Mouse (Mus musculus) heart, postnatal 36 days (tissue): ENCODE measurements at regions not wholly inside any gene's neighbourhood (a gene's known extent, or its start where the extent isn't known, plus 50 kb on each side); places are given as distances from the start of the nearest gene placed in this dataset.

Experiments used
- DNase-seq, 2 experiments: peaks; one replicate each; pipeline ENCODE4 v3.0.0; 2021 to 2022
- intact Hi-C: fragments of 180-260 bp; cut with DNase I; formaldehyde crosslinking; loops from one replicate; pipeline ENCODE4 v1.15.1; 2025

- intact Hi-C loops = no loop called here
- DNase-seq = no peak
Observed at GRCm38 (mm10) chr7:36097054-36097453, 294.3 kb upstream of the Zfp507 start.

DNA sequence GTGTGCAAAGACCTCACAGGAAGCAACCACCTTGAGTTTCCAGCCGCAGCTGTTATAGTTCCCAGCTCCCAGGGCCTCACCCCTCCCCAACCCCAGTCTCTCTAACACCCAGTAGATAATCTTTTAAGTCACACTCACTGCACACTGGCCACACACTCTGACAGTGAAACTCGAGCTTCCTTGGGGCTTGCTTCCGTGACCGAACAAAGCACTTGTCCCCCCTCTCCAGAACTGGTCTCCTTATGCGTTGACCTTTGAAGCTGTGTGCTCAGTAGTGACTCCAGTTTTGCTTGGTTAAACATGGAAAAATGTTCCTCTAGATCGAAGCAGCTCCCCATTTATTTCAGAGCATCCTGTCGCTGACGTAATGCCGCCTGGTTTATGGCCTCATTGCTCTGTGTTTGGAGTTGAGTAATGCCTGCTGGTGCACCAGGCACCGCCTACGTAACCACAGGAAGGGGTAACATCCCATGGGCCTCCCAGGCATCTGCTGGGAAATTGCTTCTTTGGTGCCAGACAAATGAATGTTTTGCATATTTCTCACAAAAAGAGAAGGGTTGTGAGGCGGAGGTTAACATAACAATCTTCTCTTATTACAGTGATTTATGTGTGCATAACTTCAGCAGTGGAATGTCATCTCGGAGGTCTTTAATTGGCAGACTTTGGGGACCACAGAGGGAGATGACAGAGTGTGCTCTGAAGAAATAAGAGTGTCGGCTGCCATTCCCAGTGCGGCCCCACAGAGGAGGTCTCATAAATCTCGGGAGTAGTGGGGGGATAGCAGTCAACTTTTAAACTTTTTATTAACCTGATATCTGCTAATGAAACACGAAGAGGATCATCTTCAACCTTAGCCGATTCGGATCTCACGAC is 292.7 kb upstream of the Zfp507 start:
- intact Hi-C loops = no loop called here
- no peak for DNase-seq

- DNase-seq = no peak
- intact Hi-C loops = no loop called here
Observed at GRCm38 (mm10) chr7:36091132-36091531, 288.3 kb upstream of the Zfp507 start.

GRCm38 (mm10) chr7:36090291-36091123 is 287.7 kb upstream of the Zfp507 start:
- intact Hi-C loops = no loop called here
- no peak for DNase-seq

GRCm38 (mm10) chr7:36087598-36087997 is 284.8 kb upstream of the Zfp507 start:
- DNase-seq = no peak

DNA sequence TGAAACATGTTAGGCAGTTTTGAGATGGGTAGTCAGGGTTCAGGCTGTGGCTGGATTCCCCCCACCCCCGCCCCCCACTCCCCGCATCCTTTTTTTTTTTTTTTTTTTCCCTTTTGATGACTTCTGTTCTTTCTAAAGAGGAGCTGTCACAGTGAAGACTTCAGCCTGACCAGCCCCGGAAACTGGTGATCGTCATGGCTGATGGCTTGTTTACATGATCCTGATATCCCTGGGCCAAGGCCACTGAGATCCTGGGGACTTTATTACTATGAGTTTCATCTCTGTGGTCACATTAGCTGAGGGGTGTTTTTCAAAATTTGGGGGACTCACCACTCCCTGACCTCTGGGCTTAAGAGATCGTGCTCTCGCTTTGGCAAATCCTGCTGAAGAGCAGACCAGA is 275.9 kb upstream of the Zfp507 start:
- DNase-seq = no peak
- intact Hi-C loops = loop anchor here (10.0 kb wide), 2 partner anchors 616 to 896 kb away; partner anchors contain the start of gene Tshz3

More at GRCm38 (mm10) chr7:36087598-36087997, 284.8 kb upstream of the Zfp507 start:
- intact Hi-C loops = no loop called here

DNA sequence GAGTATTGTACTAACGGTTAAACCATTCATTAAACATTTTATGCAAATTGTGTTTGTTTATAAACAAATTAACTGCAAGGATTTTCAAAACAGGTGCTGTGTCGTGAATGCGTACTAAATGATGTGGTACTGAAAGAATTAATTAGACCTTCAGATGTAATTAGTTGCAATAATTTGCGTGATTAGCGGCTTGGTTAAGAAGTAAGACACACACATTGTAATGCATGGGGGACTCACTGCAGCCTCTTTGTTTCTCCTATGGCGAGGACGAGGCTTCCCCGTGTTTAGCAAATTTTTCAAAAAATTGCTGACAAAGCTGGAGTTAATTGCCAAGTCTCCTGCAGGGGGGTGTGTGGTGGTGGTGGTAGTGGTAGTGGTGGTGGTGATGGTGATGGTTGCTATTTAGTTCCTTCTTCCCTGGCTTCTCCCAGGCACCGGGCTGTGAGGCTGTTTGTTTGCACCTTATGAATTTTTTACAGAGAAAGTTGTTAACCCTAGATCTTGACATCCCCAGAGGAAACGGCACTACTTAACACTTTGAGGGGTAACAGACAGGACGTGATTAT is 275.4 kb upstream of the Zfp507 start:
- DNase-seq = no peak
- intact Hi-C loops = loop anchor here (10.0 kb wide), 2 partner anchors 617 to 897 kb away; partner anchors contain the start of gene Tshz3

GRCm38 (mm10) chr7:36077271-36077670 is 274.5 kb upstream of the Zfp507 start:
- intact Hi-C loops = loop anchor here (10.0 kb wide), 2 partner anchors 618 to 898 kb away; partner anchors contain the start of gene Tshz3
- no peak for DNase-seq

GRCm38 (mm10) chr7:36076021-36076441 is 273.2 kb upstream of the Zfp507 start:
- intact Hi-C loops = loop anchor here (10.0 kb wide), 2 partner anchors 619 to 899 kb away; partner anchors contain the start of gene Tshz3
- DNase-seq = peak; percentile 3 to 15

DNA sequence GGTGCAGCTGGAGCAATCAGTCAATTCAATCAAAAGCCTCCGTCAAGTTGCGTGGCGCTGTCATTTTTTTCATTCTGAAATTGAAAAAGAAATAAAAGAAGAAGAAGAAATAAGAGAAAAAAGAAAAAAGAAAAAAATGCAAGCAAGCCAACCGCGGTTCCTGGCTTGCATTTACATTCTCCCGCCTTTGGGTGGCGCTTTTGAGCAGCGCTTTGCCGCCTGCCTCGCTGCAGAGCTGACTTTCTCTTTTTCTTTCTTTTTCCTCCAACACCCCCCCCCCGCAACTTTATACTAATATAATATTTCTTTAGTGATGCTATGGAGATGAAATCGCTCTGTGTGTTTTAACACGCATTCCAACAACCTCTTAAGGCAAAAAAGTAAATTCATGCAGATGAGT is 269.0 kb upstream of the Zfp507 start:
- DNase-seq = peak; percentile 19 to 52
- intact Hi-C loops = loop anchor here (5.0 to 10.0 kb wide), 4 partner anchors 169 to 1276 kb away; partner anchors contain the start of gene Tshz3

- no peak for DNase-seq
- intact Hi-C loops = no loop called here
Observed at GRCm38 (mm10) chr7:36066725-36067124, 263.9 kb upstream of the Zfp507 start.

- no peak for DNase-seq
- intact Hi-C loops = no loop called here
Observed at GRCm38 (mm10) chr7:36061679-36062078, 258.9 kb upstream of the Zfp507 start.

GRCm38 (mm10) chr7:36060426-36060825 is 257.6 kb upstream of the Zfp507 start:
- intact Hi-C loops = no loop called here
- DNase-seq = no peak

DNA sequence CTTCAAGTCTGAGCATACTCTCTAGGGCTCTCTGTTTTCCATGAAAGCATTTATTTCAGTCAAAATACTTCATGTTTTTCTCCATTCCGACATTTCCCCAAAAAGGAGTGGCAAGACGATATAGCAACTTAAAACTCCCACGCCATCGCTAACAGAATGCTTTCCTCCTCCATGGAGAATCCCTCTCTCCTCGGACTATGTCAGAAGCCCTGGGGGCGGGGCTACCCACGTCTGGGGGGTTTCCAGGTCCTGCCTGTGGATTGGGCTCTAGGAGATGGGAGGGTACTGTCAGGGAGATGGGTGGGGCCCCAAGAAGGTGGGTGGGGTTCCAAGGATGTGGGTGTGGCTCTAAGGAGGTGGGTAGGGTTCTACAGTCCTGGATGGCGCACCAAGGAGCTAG is 243.2 kb upstream of the Zfp507 start:
- DNase-seq = no peak
- intact Hi-C loops = no loop called here

GRCm38 (mm10) chr7:36031881-36032280 is 229.1 kb upstream of the Zfp507 start:
- intact Hi-C loops = no loop called here
- DNase-seq = no peak

DNA sequence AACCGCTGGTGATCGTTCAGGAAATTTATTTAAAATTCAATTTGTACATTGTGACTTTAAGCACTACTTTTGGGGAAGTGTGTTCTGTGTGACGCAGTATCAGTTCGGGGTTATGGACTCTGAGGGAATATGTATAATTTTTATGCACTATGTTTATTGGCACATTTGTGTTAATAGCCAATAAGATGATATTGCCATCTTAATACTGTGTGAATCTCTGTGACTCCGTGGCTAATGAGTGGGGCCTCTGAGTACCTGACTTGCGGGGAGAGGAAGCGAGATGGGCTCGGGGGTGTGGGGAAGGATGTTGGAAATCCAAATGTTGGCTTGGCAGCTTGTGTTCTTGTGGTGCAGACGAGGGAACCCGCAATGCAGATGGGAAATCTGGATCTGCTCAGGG is 220.2 kb upstream of the Zfp507 start:
- intact Hi-C loops = no loop called here
- DNase-seq = no peak

- intact Hi-C loops = no loop called here
- no peak for DNase-seq
Observed at GRCm38 (mm10) chr7:36022489-36022888, 219.7 kb upstream of the Zfp507 start.

GRCm38 (mm10) chr7:36016926-36017753 is 214.3 kb upstream of the Zfp507 start:
- intact Hi-C loops = no loop called here
- DNase-seq = no peak

DNA sequence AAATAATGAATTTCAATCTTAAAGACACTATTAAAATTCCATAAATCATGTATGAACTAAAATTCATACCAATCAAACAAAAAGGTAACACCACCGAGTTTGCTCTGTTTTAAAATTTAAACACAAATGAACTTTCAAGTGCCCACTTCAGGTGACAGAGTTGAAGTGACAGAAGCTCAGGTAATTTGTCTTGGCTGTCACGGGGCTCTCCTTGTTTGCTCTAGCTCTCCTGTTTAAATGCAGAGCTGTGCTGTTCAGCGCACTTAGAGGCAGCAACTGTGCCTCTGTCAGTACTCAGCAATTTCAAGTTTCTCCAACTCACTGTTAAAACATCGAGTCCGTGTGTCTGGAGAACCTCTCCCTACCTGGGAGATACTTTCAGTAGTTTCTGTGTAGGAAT is 193.8 kb upstream of the Zfp507 start:
- intact Hi-C loops = no loop called here
- DNase-seq = no peak

GRCm38 (mm10) chr7:35992511-35992910 is 189.7 kb upstream of the Zfp507 start:
- intact Hi-C loops = no loop called here
- DNase-seq = no peak
